Mouse (Mus musculus): Measurements from ENCODE around the gene Gm17349. TPM values are rescaled to one million over a fixed set of nuclear protein-coding genes. Genes with fewer than 3 reads are reported as not detected.
"Not testable (repeated sequence)": the region's sequence is repeated elsewhere in the genome, so short reads cannot be mapped to it uniquely, and the experiment has no call there.

The Gm17349 gene
- total and polyA plus RNA-seq, 3 experiments: 0.98 to 2.3 TPM; not detected in 1

DNA sequence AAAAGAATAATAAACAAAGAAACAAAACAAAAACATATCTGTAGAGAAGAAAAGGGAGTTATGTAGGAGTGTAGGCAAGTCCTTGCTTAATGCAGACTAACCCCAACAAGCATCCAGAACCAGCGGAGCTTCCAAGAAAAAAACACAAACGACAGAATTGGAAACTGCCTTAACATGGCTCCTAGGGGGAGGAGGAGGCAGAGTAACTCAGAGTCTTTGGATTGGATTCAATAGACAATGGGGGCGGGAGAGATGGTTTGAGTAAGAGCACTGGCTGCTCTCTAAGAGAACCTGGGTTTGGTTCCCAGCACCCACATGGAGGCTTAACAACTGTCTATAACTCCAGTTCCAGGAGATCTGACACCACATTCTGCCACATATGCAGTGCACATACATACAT lies 26.4 kb upstream of the Gm17349 start:
- Histone ChIP-seq H3K4me3 (ENCODE audit: low read depth, low read length) (no peak overlapping the region), H3K27me3 (ENCODE audit: insufficient read depth, low read length) (no peaks in the 10 kb centered on the region), H3K9me3 (replicated peaks) (peaks cover 3% of the 10 kb centered on the region; the same call in 1 of the 2 replicates), H3K4me1 (ENCODE audit: insufficient read depth, low read depth, low read length) (peaks cover 5% of the 10 kb centered on the region), H3K36me3 (replicated peaks) (peaks cover 32% of the 10 kb centered on the region)
- ATAC-seq (ENCODE audit: extremely low read depth, insufficient number of reproducible peaks, low FRiP score, poor library complexity, severe bottlenecking) (no peak), DNase-seq (ENCODE audit: low spot score) (no peak)
- no peak for TF ChIP-seq GATA2 (IDR thresholded peaks at IDR 0.05; ENCODE audit: borderline replicate concordance, low read depth, low read length)
- no peak for TF ChIP-seq GATA1 (IDR thresholded peaks at IDR 0.05; ENCODE audit: borderline replicate concordance, low read length)
- TF ChIP-seq POLR2AphosphoS5 (IDR thresholded peaks at IDR 0.05; ENCODE audit: insufficient replicate concordance, low read depth, low read length): no peak

DNA sequence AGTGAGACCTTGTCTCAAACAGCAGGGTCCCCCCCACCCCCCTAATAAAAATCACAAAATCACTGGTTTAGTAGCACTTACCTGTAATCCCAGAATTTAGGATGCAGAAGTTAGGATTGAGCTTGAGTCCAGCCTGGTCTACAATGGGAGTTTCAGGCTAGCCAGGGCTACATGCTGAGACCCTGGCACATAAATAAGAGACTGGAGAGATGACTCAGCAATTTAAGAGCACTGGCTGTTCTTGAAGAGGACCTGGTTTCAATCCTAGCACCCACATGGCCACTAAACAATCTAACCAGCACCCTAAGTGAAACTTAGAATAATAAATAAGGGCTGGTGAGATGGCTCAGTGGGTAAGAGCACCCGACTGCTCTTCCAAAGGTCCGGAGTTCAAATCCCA lies 25.9 kb upstream of the Gm17349 start:
- DNase-seq (ENCODE audit: low spot score) (no peak), ATAC-seq (ENCODE audit: extremely low read depth, insufficient number of reproducible peaks, low FRiP score, poor library complexity, severe bottlenecking) (no peak)
- peaks cover 34% of the 10 kb centered on the region for H3K36me3 ChIP-seq (replicated peaks)
- peaks cover 8% of the 10 kb centered on the region for H3K4me1 ChIP-seq (ENCODE audit: insufficient read depth, low read depth, low read length)
- TF ChIP-seq GATA2 (IDR thresholded peaks at IDR 0.05; ENCODE audit: borderline replicate concordance, low read depth, low read length) (no peak), POLR2AphosphoS5 (IDR thresholded peaks at IDR 0.05; ENCODE audit: insufficient replicate concordance, low read depth, low read length) (no peak), TAL1 (conservative IDR thresholded peaks at IDR 0.05; ENCODE audit: low read depth, low read length) (no peak), GATA1 (IDR thresholded peaks at IDR 0.05; ENCODE audit: borderline replicate concordance, low read length) (no peak), CTCF (IDR thresholded peaks at IDR 0.05; ENCODE audit: low read depth, low read length) (no peak)
- peaks cover 3% of the 10 kb centered on the region; the same call in 1 of the 2 replicates for H3K9me3 ChIP-seq (replicated peaks)
- no peak overlapping the region for H3K4me3 ChIP-seq (ENCODE audit: low read depth, low read length)
- no peaks in the 10 kb centered on the region for H3K27me3 ChIP-seq (ENCODE audit: insufficient read depth, low read length)

DNA sequence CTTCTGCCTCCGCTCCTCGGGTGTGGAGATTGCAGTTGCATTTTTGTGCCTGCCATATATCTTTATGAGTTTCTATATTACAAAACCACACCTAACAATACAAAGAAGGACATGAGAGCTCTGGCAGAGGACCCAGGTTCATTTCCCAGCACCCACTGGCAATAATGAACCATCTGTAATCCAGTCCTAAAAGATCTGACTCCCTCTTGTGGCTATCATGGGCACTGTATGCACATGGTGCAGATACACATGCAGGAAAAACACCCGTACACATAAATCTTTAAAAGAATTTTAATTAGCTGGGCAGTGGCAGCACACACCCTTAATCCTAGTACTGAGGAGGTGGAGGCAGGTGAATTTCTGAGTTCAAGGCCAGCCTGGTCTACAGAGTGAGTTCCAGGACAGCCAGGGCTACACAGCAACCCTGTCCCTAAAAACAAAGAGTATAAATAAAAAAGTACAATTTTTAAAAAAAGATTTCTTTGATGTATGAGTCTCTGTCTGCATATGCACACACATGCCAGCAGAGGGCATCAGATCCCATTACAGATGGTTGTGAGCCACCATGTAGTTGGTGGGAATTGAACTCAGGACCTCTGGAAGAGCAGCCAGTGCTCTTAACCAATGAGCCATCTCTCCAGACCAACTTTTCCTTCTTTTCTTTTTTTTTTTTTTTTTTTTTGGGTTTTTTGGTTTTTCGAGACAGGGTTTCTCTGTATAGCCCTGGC lies 23.9 kb upstream of the Gm17349 start:
- Histone ChIP-seq H3K27me3 (ENCODE audit: insufficient read depth, low read length) (no peaks in the 10 kb centered on the region), H3K4me3 (ENCODE audit: low read depth, low read length) (no peak overlapping the region), H3K36me3 (replicated peaks) (peaks cover 31% of the 10 kb centered on the region), H3K4me1 (ENCODE audit: insufficient read depth, low read depth, low read length) (peaks cover 19% of the 10 kb centered on the region), H3K9me3 (replicated peaks) (peaks cover 3% of the 10 kb centered on the region; the same call in 1 of the 2 replicates)
- DNase-seq (ENCODE audit: low spot score) (no peak), ATAC-seq (ENCODE audit: extremely low read depth, insufficient number of reproducible peaks, low FRiP score, poor library complexity, severe bottlenecking) (no peak)
- TF ChIP-seq GATA2 (IDR thresholded peaks at IDR 0.05; ENCODE audit: borderline replicate concordance, low read depth, low read length) (no peak), GATA1 (IDR thresholded peaks at IDR 0.05; ENCODE audit: borderline replicate concordance, low read length) (no peak), POLR2AphosphoS5 (IDR thresholded peaks at IDR 0.05; ENCODE audit: insufficient replicate concordance, low read depth, low read length) (no peak), CTCF (IDR thresholded peaks at IDR 0.05; ENCODE audit: low read depth, low read length) (no peak), TAL1 (conservative IDR thresholded peaks at IDR 0.05; ENCODE audit: low read depth, low read length) (no peak)

- TF ChIP-seq TAL1 (conservative IDR thresholded peaks at IDR 0.05; ENCODE audit: low read depth, low read length) (no peak), GATA1 (IDR thresholded peaks at IDR 0.05; ENCODE audit: borderline replicate concordance, low read length) (no peak), POLR2AphosphoS5 (IDR thresholded peaks at IDR 0.05; ENCODE audit: insufficient replicate concordance, low read depth, low read length) (no peak), CTCF (IDR thresholded peaks at IDR 0.05; ENCODE audit: low read depth, low read length) (no peak), GATA2 (IDR thresholded peaks at IDR 0.05; ENCODE audit: borderline replicate concordance, low read depth, low read length) (no peak)
- Histone ChIP-seq H3K4me1 (ENCODE audit: insufficient read depth, low read depth, low read length) (peaks cover 29% of the 10 kb centered on the region), H3K27me3 (ENCODE audit: insufficient read depth, low read length) (peaks cover 4% of the 10 kb centered on the region; the same call in 1 of the 2 replicates), H3K9me3 (replicated peaks) (peaks cover 3% of the 10 kb centered on the region; the same call in 1 of the 2 replicates), H3K36me3 (replicated peaks) (peaks cover 31% of the 10 kb centered on the region), H3K4me3 (ENCODE audit: low read depth, low read length) (no peak overlapping the region)
- no peak for DNase-seq (ENCODE audit: low spot score)
- no peak for ATAC-seq (ENCODE audit: extremely low read depth, insufficient number of reproducible peaks, low FRiP score, poor library complexity, severe bottlenecking)
Measured at GRCm38 (mm10) chr15:99728211-99728610, 22.9 kb upstream of the Gm17349 start.

GRCm38 (mm10) chr15:99727525-99727924 lies 22.2 kb upstream of the Gm17349 start:
- Histone ChIP-seq H3K4me1 (ENCODE audit: insufficient read depth, low read depth, low read length) (peaks cover 31% of the 10 kb centered on the region), H3K9me3 (replicated peaks) (peaks cover 3% of the 10 kb centered on the region; the same call in 1 of the 2 replicates), H3K4me3 (ENCODE audit: low read depth, low read length) (peak overlapping the region; percentile 13; the same call in 1 of the 2 replicates), H3K36me3 (replicated peaks) (peaks cover 27% of the 10 kb centered on the region), H3K27me3 (ENCODE audit: insufficient read depth, low read length) (peaks cover 9% of the 10 kb centered on the region)
- DNase-seq (ENCODE audit: low spot score): no peak
- TF ChIP-seq CTCF (IDR thresholded peaks at IDR 0.05; ENCODE audit: low read depth, low read length) (no peak), TAL1 (conservative IDR thresholded peaks at IDR 0.05; ENCODE audit: low read depth, low read length) (no peak), GATA2 (IDR thresholded peaks at IDR 0.05; ENCODE audit: borderline replicate concordance, low read depth, low read length) (no peak), GATA1 (IDR thresholded peaks at IDR 0.05; ENCODE audit: borderline replicate concordance, low read length) (no peak), POLR2AphosphoS5 (IDR thresholded peaks at IDR 0.05; ENCODE audit: insufficient replicate concordance, low read depth, low read length) (no peak)
- no peak for ATAC-seq (ENCODE audit: extremely low read depth, insufficient number of reproducible peaks, low FRiP score, poor library complexity, severe bottlenecking)

DNA sequence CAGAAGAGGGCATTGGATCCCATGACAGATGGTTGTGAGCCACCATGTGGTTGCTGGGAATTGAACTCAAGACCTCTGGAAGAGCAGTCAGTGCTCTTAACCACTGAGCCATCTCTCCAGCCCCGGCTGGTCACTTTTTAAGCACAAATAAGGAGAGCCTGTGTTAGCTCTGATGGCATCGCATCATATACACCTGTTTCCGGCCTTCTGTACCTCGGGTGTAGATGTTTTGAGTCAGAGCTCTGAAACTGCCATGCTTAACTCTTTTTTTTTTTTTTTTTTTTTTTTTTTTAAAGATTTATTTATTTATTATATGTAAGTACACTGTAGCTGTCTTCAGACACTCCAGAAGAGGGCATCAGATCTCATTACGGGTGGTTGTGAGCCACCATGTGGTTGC lies 21.7 kb upstream of the Gm17349 start:
- H3K9me3 ChIP-seq (replicated peaks); H3K4me3 ChIP-seq (ENCODE audit: low read depth, low read length); ATAC-seq (ENCODE audit: extremely low read depth, insufficient number of reproducible peaks, low FRiP score, poor library complexity, severe bottlenecking); DNase-seq (ENCODE audit: low spot score): not testable (repeated sequence)
- Histone ChIP-seq H3K36me3 (replicated peaks) (peaks cover 27% of the 10 kb centered on the region), H3K27me3 (ENCODE audit: insufficient read depth, low read length) (peaks cover 14% of the 10 kb centered on the region), H3K4me1 (ENCODE audit: insufficient read depth, low read depth, low read length) (peaks cover 33% of the 10 kb centered on the region)
